Mouse (Mus musculus): ENCODE data around the gene Pik3r5.

The Pik3r5 gene

GRCm38 (mm10) chr11:68531941-68532535, 100.1 kb downstream of the Pik3r5 start:
- DNase-seq = no peak

- DNase-seq = no peak
These were observed 100.9 kb downstream of the Pik3r5 start for GRCm38 (mm10) chr11:68532773-68533172.

GRCm38 (mm10) chr11:68533971-68534475, 102.1 kb downstream of the Pik3r5 start:
- no peak for DNase-seq

GRCm38 (mm10) chr11:68536026-68536425, 104.1 kb downstream of the Pik3r5 start:
- DNase-seq = no peak

- peak; percentile 68 for DNase-seq
These were observed 104.5 kb downstream of the Pik3r5 start for GRCm38 (mm10) chr11:68536465-68536864.

GRCm38 (mm10) chr11:68539621-68540020, 107.7 kb downstream of the Pik3r5 start:
- no peak for DNase-seq

- DNase-seq = peak; percentile 59
These were observed 112.6 kb downstream of the Pik3r5 start for GRCm38 (mm10) chr11:68544554-68544953.

- no peak for DNase-seq
These were observed 113.3 kb downstream of the Pik3r5 start for GRCm38 (mm10) chr11:68545172-68545571.

GRCm38 (mm10) chr11:68545682-68546222, 113.8 kb downstream of the Pik3r5 start:
- no peak for DNase-seq

All from embryo, embryonic 11 days (tissue).